Mouse (Mus musculus) ES-E14 (cell line): ENCODE measurements at regions not wholly inside any gene's neighbourhood (a gene's known extent, or its start where the extent isn't known, plus 50 kb on each side); places are given as distances from the start of the nearest gene placed in this dataset.

Source experiments
- ZC3H11A ChIP-seq: IDR thresholded peaks from 2 replicates; pipeline ENCODE4 v1.6.1; 2012; ENCODE audit warnings: low read depth, mild to moderate bottlenecking, inconsistent platforms, low read length, borderline replicate concordance
- ZNF384 ChIP-seq: IDR thresholded peaks from 2 replicates; pipeline ENCODE4 v1.6.1; 2012; ENCODE audit warnings: low read depth, low read length, inconsistent platforms

DNA sequence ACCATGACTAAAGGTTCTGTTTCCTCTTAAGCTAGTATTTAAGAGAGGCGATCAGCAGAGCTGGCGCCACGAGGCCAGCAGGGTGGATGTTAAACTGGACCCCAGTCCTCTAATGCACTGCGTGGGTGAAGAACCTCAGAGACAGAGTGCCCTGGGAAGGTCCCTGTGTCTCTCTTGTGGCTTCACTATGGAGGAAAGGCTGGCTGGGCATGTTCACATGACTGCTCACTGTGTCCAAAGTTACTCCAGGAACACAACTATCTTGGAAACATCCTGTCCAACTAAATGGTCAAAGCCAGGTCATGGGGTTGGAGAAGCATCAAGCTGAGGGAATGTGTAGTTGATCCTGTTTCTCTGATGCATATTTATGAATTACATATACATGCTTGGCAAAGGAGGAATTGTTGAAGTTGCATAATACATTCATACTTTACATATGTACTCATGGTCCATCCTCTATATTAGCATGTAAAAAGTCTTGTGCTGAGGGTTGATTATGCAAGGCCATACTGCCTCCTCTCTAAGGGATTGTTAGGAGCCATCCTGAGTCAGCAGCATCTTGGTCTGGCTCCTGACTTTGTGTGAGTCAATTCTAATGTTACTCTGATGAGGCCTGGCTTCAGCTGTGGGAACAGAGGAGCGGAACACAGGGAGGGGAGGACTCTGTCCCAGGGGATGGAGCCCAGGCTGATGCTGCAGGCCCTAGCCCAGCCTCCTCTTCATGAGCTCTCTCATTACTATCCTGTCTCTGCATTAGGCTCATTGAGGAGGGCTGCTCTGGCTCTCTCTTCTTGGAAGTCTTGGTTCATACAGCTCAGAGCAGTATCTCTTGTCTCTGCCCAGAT lies 387.9 kb upstream of the Tshz3 start:
- TF ChIP-seq ZC3H11A (no peak), ZNF384 (no peak)
